Mouse (Mus musculus): ENCODE results near the gene Gm10260. TPM values are rescaled to one million over a fixed set of nuclear protein-coding genes. Genes with fewer than 3 reads are reported as not detected.

Gm10260 gene
- total RNA-seq, 2 experiments from 2014 or later, result 15.1 to 21.2 TPM

GRCm38 (mm10) chr13:97711510-97711909 is 48.9 kb downstream of the Gm10260 start:
- ATAC-seq (ENCODE audit: poor library complexity, severe bottlenecking), result no peak

Measured in megakaryocyte, adult 5-6 weeks (primary cell).